Mouse (Mus musculus) spleen, postnatal 4 days (tissue): ENCODE data around the gene 1300017J02Rik.

Source experiments
- DNase-seq, 2 experiments: peaks; one replicate each; pipeline ENCODE4 v3.0.0; 2022; ENCODE audit warnings: low spot score in 2 of 2

Gene 1300017J02Rik

GRCm38 (mm10) chr9:103274819-103275218 is 30.1 kb downstream of the 1300017J02Rik start:
- DNase-seq, result no peak

GRCm38 (mm10) chr9:103271104-103271503 is 33.8 kb downstream of the 1300017J02Rik start:
- no peak for DNase-seq

- DNase-seq, result no peak
Observed at GRCm38 (mm10) chr9:103265778-103266177, 39.1 kb downstream of the 1300017J02Rik start.

DNA sequence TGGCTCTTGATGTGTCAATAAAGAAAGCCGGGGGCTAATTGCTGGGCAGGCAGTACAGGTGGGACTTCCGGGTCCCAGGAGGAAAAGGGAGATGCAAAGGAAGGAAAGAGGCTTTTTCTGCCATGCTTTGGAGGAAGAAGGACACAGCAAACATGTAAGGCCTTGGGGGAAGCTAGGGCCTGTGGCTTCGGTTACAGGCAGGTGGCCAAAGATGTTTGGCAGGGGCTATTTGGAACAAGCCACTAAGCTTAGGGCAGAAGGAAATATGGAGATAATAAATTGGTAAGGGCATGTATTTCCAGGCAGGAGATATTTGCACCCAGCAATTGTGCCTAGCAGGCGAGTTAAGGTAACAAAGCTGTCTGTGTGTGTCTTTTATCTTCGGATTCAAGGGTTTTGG is 52.0 kb downstream of the 1300017J02Rik start:
- no peak for DNase-seq

DNA sequence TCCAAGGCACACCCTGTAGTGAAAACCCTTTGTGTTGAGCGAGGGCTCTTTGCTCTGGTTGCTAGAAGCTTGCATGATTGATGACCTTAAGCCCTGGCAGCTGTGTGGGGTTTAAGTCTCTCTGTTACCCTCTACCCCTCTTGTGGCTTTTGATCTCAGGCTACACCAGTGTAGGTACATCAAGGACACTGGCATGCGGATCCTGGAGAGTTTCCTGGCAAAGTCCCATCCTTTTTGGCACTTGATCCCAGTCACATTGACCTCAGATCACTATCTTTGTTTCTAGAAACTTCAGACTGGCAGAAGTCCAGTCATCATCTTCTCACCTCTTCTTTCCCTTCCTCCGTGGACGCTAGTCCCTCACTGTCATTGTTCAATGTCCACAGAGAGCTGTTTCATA is 56.3 kb downstream of the 1300017J02Rik start:
- no peak for DNase-seq

GRCm38 (mm10) chr9:103246526-103247168 is 58.2 kb downstream of the 1300017J02Rik start:
- no peak for DNase-seq

- no peak for DNase-seq
Observed at GRCm38 (mm10) chr9:103243640-103244039, 61.2 kb downstream of the 1300017J02Rik start.

DNA sequence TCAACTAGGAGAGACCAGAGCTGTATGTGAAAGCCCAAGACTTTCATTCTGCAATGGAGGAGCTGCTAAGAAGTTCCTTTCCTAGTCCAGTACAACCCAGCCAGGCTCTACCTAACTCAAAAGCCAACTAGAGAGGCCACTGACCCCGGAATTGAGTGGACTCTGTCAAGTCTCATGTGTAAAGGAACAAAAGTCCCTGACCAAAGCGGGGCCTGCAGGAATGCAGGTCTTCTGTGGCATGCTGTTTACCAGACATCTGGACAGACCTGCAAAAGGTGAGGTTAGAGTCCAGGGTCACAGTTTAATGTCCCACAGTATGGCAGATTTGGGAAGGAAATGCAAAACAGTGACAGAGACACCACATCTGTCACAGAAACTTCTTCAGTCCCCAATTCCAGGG is 63.7 kb downstream of the 1300017J02Rik start:
- DNase-seq, result no peak

GRCm38 (mm10) chr9:103239471-103239870 is 65.4 kb downstream of the 1300017J02Rik start:
- DNase-seq, result no peak

- DNase-seq, result no peak
Observed at GRCm38 (mm10) chr9:103234565-103235165, 70.2 kb downstream of the 1300017J02Rik start.

GRCm38 (mm10) chr9:103234059-103234458 is 70.8 kb downstream of the 1300017J02Rik start:
- DNase-seq, result no peak

DNA sequence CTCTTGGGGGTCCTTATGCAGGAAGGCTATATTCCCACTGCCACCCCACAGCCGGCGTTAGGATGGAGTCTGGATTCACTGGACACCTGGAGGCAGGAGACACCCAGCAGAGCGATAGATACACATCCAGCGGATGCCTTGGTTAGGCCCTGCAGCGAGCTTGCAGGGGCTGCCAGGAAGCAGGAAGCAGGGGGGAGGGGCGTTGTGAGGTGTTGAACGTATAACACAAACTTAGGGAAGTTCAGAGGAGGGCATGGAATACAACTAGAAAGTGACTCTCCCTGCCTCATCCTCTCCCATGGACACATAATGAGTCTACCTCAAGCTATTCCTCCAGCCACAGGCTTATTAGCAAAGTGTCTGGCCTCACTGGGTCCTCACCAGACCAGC is 71.9 kb downstream of the 1300017J02Rik start:
- DNase-seq, result no peak

- no peak for DNase-seq
Observed at GRCm38 (mm10) chr9:103232232-103233005, 72.5 kb downstream of the 1300017J02Rik start.

- peak; percentile 19 to 65 for DNase-seq
Observed at GRCm38 (mm10) chr9:103230151-103230951, 74.5 kb downstream of the 1300017J02Rik start, which contains the start of the genes Gm20425 and Trf. Gene Gm20425 (minus strand): TSS chr9:103230307. Gene Trf (minus strand): TSS chr9:103230444.

GRCm38 (mm10) chr9:103229037-103229867 is 75.6 kb downstream of the 1300017J02Rik start:
- no peak for DNase-seq

- no peak for DNase-seq
Observed at GRCm38 (mm10) chr9:103228370-103229003, 76.4 kb downstream of the 1300017J02Rik start.

DNA sequence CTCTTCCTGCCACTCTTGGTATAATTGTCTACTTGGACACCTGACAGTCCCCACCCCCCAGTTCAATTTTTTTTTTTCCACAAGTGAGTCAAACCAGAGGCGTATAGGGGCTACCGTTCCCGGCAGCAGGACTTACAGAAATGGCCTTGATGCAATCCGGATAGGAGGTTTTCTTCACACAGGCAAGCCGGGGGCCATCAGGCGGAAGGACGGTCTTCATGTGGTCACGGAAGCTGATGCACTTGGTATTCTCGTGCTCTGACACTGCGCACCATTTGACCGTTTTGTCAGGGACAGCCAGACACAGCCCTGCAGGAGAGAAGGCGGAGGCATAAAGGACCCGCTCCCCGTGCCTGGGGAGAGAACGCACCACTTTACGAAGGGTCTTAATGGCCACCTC is 77.1 kb downstream of the 1300017J02Rik start:
- DNase-seq, result no peak

DNA sequence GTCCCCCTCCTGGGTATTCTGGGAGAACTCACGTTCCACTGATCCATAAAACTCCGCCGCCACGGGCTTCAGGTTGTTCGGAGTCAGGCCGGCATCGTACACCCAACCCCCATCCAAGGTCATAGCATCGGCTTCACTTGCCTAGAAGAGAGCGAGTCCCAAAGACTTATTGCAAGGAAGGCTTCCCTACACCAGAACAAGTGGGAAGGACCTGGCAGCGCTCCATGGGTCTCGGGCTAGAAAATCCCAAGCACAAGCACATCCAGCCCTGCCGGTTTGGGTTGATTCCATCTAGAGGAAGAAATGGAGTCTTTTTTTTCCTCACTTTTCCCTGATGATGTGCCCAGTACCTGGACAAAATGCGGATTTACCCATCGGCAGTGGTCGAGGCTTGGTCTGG is 78.1 kb downstream of the 1300017J02Rik start:
- no peak for DNase-seq

DNA sequence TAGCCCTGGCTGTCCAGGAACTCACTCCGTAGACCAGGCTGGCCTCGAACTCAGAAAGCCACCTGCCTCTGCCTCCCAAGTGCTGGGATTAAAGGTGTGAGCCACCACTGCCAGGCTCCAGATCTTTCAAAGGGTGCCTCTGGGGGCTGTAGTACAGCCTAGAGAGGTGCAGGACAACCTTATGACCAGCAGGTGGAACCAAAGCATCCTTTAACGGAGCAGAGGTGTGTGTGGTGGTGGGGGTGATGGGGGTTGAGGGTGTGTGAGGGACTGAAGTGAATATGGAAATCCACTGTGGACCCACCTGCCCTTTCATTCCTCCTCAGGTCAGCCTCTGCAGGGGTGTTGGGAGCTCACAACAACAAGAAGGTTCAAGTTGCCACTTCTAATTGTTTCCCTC is 79.4 kb downstream of the 1300017J02Rik start:
- DNase-seq, result peak; percentile 37 to 66

GRCm38 (mm10) chr9:103224721-103225120 is 80.2 kb downstream of the 1300017J02Rik start:
- no peak for DNase-seq
